Mouse (Mus musculus) granulocyte monocyte progenitor cell, adult 5-6 weeks (primary cell): ENCODE data around the gene Tuba3b. TPM values are rescaled to one million over a fixed set of nuclear protein-coding genes. Genes with fewer than 3 reads are reported as not detected.

Experiments
- ATAC-seq: replicated peaks from 2 replicates; pipeline ENCODE4 v1.8.0; 2016; ENCODE audit warnings: mild to moderate bottlenecking, moderate TSS enrichment, inconsistent platforms; ENCODE audit not compliant: poor library complexity, severe bottlenecking
- total RNA-seq, 2 experiments: library from RNA; stranded (forward) in 1 of 2; stranded (reverse) in 1 of 2; fragments of 200-712, 200-1000 nt in 1 of 2; fragments of >200 nt in 1 of 2; fragmentation: Nextera tagmentation in 1 of 2; gene quantifications; 2 replicates each; pipeline ENCODE4 v1.2.3; 2014 to 2017

Gene Tuba3b
- total RNA-seq, 2 experiments from 2014 or later: not detected

DNA sequence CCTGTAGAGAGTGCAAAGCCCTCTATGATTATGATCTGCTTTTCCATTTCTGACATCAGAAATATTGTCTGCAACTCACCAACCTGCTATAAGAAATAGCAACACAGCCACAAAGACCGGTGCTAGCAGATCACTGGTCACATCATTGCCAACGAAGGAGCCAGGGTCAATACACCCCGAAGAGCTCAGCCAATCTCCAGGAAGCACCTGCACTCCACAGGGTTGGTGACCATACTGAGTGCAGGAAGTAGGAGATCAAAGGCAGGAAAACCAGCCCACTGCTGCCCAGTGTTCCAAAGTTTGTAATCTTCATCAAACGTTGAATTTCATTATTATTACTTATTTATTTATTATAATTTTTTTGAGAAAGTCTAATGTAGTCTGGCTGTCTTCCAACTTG, 10.9 kb upstream of the Tuba3b start:
- no peak for ATAC-seq

DNA sequence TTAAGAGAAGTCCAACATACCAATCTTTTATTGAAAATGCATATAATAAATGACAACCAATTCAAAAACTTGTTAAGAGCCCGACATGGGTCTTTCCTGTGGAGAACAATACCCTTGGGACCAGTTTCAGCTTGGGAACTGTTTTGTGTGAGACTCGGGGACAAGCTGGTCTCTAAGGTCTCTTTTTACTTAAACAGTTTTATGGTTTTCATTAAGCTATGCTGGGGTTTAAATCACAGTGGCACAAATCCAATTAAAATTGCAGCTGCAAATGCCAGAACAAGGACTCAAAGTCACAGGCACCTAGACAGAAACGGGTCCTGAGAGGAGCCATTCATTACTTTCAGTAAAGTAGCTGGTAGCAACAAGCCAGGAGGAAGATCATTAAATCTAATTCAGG, 10.4 kb upstream of the Tuba3b start:
- ATAC-seq: no peak

DNA sequence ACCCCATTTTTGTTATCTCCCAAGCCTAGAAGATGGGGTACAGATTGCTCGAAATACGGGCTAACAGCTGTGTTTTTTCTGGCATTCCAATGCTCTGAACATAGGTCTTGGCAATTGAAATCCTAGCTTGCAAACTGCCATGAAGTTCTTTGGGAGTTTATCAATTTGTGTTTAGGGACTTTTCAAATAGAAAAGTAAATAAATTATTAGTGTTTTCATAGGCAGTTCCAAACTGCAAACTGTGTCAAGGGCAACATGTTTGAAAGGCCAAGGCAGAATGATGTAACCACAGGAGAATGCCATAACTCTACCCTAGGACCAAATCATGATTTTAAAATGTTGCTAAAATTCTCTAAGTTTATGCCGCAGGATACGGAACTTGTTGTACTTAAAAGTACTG, 7.8 kb upstream of the Tuba3b start:
- no peak for ATAC-seq

DNA sequence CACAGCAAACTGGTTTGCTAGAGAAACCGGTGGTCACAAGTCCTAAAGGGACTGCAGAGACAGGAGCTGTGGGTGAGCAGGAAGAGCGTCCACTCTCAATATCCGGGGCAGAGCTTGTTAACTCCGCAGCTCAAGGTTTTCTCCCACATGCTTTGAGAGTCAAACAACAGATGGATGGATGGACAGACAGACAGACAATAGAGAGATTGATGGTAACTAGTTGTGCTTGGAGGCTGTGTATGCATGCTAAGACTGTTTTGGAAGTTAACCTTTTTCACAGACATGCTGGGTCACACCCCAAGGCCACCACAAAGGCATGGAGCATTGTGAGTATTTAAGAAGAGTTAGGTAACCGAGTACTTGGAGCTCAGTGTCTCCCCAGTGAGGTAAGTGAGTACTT, 6.9 kb upstream of the Tuba3b start:
- ATAC-seq: no peak

DNA sequence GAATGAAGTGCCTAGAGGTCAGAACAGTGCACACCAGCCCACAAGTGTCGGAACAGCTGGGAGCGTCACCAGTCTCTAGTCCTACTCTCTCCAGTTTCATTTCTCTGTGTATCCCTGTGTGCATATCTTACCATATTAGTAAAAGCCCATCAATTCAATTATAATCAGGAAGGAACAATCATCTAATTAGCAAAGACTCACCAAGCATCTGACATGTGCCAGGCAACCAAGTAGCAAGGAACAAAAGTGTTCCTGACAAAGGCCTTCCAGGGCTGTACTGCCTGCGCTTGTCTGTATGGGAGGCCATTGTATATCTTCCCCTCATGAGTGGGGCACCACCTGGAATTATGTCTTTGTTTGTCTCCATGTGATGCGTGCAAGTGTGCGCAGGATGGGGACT, 4.7 kb upstream of the Tuba3b start:
- ATAC-seq: no peak

DNA sequence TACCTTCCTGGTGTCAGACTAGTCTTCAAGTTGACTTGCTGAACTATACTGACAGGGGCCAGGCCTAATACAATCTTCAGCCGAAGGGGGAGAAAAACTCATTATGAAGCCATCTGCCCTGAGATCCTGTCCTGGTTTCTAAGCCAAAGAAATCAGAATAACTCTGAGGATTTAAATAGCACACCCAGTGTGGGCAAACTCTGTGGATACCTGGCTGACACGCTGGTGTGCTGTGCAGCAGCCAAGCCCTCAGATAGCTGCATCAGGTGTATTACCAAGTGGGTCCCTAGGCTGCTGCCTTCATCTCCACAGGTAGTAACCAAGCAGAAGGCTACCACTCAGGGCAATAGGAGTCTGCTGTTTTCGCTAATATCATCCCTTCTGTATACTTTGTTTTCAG, 2.9 kb upstream of the Tuba3b start:
- ATAC-seq: no peak

DNA sequence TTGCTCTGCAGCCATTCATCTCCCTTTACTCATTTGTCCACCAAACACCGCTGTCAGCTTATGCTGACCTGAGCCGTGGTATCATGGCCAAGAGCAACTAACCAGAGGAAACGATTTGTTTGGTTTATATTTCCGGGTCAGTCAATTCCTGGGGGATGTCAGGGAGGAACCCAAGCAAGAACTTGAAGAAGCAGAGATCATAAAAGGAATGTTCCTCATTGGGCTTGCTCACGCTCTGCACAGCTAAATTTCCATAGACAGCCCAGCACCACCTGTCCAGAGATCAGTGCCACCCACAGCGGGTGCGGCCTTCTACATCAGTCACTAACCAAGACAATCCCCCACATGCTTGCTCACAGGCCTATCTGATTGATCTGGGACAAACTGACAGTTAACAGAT, 1.3 kb upstream of the Tuba3b start, which contains the start of gene Lmntd1:
Lmntd1 (minus strand) TSS at position 101 of the 400 bp plus-strand sequence.
- ATAC-seq: no peak

DNA sequence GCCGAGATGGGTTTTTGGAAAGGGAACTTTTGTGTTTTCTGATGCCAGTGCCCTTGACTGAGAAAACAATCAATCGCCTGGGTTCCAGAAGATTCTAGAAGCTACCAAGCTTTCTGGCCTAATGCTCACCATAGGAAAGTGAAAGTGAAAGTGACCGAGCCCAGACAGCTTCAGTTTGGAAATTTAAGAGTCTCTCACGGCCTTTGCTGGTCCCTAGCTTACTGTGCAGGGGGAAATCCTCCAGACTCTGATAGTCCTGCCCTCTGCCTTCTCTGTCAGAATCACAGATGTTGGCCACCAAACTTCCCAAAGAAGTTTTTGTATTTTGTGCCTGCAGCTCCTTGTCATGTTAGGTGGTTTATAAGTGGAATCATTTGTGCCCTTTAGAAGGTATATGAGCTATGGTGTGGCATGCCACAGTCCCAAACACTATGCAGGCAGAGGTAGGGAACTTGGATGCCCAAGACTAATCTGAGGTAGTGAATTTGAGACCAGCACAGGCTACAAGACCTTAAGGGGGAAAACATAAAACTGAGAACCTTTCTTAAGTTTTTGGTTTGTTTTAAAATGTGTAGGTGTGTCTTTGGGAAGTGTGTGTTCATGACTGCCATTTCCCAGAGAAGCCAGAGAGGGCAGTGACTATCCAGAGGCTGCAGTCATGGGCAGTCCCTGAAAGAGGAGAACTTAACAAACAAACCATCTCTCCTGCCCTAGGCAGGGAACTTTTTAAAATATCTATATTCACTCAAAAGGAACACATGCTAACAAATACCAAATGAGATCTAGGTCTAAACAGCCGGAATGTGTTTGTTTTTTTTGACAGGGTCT, 1.1 kb downstream of the Tuba3b start:
- ATAC-seq: peak; percentile 58; the same call in 1 of the 2 replicates

DNA sequence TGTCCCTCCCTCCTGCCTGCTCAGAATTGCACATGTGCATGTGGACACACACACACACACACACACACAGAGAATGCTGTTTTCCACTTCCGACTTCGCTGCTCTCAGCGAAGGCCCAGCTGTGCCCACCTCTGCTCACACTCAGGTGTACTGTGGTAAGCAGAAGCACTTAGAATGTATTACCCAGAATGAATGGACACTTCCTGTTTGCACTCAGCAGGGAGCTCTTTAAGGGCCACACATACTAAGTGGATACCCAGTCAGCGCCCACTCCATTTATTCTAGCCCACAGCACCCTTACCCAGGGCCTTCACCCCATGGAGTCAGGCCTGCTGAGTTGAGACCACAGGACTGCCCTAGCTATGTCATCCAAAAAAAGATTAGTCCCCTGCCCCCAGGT, 7.6 kb downstream of the Tuba3b start:
- no peak for ATAC-seq

DNA sequence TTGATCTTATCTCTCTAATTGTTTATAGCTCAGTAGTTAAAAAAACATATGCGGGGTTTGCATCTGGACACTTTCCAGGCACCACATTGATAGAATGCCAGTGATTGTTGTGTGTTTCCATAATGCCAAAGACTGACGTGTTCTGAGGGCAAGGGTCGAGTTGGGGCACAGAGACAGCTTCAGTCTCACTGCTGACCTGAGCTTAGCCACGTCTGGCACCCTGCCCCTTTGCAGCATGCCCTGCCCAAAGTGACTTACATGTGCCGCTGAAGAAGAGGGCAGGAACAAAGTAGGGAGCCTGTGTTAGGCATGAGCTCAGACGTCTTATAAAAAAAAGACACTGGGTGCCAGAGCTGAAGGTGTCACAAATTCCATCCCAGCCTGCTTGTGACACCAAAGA, 14.7 kb downstream of the Tuba3b start:
- no peak for ATAC-seq

DNA sequence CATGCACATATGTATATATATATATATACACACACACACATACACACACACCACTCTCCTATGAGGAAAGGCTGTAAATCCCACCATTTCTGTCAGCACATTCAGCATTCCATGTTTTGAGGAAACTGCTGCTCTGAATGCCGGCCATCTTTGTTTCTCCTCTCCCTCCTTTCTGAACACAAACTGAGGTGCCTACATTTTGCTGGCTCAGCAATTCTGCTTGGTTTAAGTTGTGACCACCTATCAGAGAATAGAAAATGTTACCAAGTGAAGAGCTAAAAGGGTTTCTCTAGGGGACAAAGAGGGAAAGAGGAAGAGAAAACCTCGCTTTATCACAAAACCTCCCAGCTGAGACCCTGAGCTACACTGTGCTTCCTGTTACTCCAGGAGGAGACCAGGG, 18.9 kb downstream of the Tuba3b start:
- ATAC-seq: no peak

DNA sequence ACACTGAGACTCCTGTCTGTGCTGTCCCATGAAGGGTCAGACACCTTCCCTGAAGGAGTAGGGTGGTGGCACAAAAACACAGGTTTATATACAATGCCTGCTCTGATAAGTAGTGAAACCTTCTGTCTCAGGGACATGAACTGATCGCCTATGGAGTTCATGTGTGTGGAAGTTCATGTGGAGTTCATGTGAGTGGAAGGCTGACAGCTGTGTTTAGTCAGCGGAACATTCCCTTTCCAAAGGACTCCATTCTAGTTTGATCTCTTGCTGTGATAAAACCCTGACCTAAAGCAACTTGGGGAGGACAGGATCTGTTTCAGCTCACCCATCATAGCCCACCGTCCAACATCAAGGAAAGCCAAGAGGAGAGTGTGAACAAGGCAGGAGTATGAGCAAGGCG, 21.1 kb downstream of the Tuba3b start:
- no peak for ATAC-seq

DNA sequence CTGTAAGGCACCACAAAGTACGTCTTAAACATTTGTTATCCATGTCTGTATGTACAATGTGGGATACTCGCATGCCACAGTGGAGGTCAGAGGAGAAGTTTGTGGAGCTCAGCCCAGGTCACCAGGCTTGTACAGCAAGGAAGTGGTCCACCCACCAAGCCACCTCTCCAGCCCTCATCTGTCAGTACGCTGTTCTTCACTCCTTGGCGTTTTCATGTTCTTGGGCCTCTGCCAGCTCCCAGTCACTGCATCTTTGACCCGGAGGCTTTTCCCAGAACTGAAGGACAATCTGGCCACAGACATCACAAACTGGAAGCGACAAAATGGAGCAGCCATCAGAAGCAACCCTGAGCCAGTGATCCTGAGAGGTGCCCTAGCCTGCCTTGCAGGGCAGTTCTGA, 22.7 kb downstream of the Tuba3b start:
- ATAC-seq: no peak

DNA sequence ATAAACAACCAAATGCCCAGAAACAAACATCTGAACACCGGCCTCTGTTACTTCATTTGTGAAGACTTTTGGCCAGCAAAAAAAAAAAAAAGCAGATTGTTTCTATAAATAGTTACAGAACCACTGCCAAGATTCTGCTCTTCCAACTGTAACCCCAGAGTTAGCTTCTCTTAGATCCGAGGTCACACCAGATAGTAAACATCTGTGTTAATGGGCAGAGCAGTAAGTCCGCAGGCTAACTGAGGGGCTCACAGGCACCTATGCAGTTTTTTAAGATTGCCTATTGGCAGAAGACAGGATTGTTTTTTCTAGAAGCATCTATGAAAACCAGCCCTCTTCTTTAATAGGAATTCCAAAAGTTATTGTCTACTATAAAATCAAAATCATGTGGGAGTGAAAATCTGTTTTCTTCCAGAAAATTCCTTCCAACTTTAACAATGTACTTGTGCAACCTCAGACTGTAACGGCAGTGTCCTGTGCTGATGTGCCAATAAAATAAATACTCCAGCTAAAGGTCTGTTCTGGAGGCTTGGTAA, 25.5 kb downstream of the Tuba3b start:
- ATAC-seq: no peak

DNA sequence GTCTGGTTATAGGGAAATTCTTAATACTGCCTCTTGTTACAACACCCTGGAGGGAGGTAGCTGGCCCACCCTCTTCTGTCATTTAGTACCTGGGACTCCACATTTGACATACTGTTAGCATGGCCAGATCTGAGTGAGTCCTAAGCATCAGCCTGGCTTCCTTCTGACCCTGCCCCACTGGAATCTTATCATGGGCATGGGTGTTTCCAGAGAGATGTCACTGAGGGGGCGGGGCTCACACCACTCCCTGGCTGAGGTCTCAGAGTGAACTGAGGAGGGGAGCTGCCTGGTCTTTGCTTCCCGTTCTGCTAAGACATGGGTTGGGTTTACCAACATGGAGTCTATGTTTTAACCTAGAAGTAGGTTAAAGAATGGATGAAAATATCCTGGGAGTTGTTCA, 36.4 kb downstream of the Tuba3b start:
- no peak for ATAC-seq

DNA sequence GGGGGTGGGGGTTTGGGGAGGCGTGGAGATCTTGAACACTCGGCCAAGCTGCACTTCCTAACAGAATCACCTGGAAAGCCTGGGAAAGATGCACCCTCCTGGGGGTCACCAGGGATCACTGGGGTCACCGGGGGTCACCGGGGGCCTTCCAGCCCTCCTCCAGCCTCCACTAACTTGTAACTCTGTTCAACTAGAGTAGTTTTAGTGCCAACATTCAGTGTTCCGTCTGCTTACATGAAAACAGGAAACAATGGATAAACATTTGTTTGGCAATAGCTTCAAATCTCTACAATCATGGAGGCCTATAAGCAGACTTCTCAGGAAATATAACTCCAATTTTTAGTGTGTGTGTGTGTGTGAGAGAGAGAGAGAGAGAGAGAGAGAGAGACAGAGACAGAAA, 37.4 kb downstream of the Tuba3b start:
- no peak for ATAC-seq

DNA sequence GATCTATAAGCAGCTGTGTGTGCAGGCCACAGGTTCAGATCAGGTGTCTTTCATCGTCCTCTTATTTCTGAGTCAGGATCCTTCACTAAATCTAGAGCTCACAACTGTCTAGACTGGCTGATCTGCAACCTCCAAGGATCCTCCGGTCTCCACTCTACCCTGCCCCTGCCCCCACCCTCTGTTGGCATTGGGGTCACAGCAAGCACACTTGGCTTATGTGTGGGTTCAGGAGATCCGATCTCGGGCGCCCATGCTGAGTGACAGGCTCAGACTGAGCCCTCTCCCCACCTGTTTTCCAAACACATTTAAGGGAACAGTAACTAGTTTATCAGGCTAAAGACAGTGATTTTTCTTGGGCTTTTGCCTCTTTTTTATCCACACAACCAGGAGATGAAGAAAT, 38.1 kb downstream of the Tuba3b start:
- no peak for ATAC-seq

DNA sequence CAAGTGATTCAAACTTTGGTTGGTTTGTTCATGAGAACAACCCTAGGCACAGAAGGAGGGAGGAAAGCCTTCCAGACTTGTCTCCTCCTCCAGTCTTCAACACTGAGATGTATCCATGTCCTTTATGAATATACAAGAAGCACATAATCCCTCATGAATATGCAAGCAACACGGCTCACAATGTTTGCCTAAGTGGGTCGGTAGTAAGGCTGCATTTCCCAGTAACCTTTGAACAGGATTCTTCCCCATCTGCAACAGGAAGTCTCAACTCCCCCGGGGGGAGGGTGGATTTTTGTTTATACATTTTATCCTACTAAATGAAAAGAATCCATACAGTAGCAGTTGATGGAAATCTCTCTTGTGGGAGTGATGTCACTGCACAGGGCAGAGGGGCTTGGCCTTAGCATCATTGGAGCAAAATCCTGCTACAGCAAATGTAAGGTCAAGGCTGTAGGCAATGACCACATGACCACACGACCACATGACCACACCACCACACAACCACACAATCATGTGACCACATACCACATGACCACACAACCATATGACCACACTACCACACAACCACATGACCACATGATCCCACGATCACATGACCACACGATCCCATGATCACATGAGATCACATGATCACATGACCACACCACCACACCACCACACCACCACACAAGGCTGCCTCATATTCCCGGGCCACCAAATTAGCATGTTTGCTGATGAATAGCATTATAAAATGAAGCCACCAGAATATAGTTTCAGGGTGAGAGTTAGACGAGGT, 38.7 kb downstream of the Tuba3b start:
- ATAC-seq: no peak

DNA sequence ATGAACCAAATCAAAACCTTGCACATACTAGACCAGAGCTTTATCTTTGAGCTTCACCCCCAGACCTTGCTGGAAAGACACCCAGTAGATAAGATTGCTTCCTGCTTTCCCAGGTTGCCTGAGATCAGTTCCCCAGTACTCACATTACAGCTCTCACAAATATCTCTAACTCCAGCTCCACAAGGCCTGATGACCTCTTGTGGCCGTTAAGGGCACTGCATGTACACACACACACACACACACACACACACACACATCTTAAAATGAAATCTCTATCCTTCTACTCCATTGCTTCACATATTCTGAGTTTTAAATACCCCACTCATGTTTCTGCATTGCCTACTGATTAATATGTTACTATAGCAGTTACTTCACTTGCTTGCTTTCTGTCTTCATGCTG, 40.1 kb downstream of the Tuba3b start:
- ATAC-seq: no peak

DNA sequence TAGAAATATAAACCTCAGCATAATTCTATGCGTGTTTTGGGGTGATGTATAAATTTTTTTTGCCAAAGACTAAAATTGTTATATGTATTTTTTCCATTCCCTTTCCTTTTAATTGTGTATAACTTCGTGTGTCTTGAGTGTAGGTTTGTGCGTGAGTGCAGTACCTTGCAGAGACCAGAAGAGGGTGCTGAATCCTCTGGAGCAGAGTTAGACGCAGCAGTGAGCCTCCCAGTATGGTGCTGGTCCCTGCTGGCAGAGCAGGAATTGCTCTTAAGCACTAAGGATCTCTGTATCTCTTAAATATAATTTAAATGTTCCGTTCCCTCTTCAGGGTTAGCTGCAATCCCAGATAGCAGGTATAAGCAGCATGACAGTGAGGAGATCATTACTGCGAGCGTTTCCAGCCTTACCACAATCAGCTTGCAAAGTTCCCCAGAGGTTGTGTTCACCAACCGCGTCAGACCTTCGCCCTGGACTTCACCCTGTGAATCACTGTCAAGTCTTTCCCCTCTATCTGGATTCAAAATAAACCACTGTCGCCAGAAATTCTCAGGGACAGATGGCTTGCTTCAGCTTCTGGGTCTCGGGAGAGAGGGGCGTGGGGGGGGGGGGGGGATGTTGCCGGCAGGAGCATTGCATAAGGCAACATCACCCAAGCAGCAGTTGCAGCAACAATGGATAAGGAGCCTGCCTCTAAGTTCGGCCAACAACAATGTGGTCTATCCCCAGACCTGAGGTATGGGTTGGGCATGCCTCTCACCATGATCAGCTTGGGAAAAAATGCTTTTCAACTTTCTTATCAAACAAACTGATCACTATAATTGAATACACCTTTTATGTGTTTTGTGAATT, 41.4 kb downstream of the Tuba3b start:
- no peak for ATAC-seq

DNA sequence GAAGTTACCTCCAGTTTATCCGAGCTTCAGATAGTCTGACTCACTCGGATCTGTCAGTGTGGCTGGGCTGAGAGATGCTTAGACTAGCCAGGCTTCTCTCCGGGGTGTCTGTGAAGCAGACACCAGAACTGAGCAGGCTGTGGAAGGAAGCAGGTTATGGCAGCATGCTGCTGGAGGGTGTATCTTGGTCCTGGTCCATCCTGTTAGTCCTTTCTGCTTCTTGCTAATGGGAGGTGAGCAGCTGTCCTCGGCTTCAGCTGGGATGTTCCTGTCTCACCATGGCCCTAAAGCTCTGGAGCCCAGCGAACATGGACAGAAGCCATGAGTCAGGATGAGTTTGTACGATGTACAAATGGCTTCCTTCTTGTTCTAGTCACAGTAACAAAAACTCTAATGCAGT, 43.6 kb downstream of the Tuba3b start:
- ATAC-seq: no peak
